Mouse (Mus musculus): Measurements from ENCODE around the gene Gcc2.
"Not testable (repeated sequence)": the region's sequence is repeated elsewhere in the genome, so short reads cannot be mapped to it uniquely, and the experiment has no call there.

DNA sequence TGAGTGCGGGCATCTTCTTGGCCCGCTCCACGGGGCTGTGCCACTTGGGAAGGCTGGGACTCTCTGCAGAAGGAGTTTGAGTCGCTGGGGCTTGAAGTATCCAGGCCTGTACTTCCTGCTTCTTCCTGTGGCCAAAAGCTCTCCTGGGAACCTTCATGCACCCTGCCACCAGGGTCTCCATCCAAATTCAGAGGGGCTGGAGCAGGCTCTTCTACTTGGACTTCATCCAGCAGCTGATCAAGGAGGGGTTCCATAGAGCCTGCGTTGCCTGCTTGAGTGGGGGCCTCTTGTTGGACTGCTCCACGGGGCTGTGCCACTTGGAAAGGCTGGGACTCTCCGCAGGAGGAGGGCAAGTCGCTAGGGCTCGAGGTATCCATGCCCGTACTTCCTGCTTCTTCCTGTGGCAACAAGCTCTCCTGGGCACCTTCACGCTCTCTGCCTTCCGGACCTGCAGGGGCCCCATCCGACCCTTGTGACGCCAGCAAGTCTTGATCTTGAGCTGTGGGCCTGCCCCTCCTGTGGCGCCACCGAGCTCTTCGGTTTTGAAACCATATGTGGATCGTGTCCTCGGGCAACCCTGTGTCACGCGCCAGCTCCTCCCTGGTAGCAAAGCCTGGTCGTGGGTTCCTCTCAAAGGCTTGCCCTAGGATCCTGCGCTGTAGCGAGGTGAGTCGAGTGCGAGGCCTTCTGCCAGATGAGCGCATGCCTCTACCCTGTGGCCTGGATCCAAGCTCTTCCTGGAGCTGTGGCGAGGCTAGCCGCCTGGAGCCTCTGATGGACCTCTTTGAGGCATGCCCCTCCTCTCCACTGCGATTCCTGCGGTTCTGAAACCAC lies 31.1 kb upstream of the Gcc2 start:
- TF ChIP-seq EP300, CTCF (IDR thresholded peaks at IDR 0.05; ENCODE audit: low read depth): not testable (repeated sequence)
